Mouse (Mus musculus) retina, postnatal 1 day (tissue): ENCODE results near the gene Syndig1.

Experiments
- DNase-seq: peaks from one replicate; pipeline ENCODE4 v3.0.0-alpha.2; 2012

The Syndig1 gene

GRCm38 (mm10) chr2:149828911-149829310 is at the start of gene Syndig1:
Gene Syndig1, plus strand, starts transcription at chr2:149829211.
- DNase-seq: no peak

GRCm38 (mm10) chr2:149798613-149799012 is 30.4 kb upstream of the Syndig1 start:
- peak; percentile 85 for DNase-seq

- no peak for DNase-seq
Observed at GRCm38 (mm10) chr2:149804599-149805140, 24.3 kb upstream of the Syndig1 start.

GRCm38 (mm10) chr2:149805256-149805655 is 23.8 kb upstream of the Syndig1 start:
- DNase-seq: no peak

GRCm38 (mm10) chr2:149812899-149813298 is 16.1 kb upstream of the Syndig1 start:
- DNase-seq: no peak

- DNase-seq: no peak
Observed at GRCm38 (mm10) chr2:149818395-149818794, 10.6 kb upstream of the Syndig1 start.

- DNase-seq: no peak
Observed at GRCm38 (mm10) chr2:149819751-149820150, 9.3 kb upstream of the Syndig1 start.

GRCm38 (mm10) chr2:149820201-149820600 is 8.8 kb upstream of the Syndig1 start:
- peak; percentile 35 for DNase-seq

- DNase-seq: peak; percentile 64
Observed at GRCm38 (mm10) chr2:149829955-149830535, 1.0 kb downstream of the Syndig1 start.

GRCm38 (mm10) chr2:149830536-149831458 is 1.8 kb downstream of the Syndig1 start, which contains the start of gene C530025M09Rik:
Gene C530025M09Rik, minus strand, starts transcription at chr2:149831213.
- peak; percentile 89 for DNase-seq

- DNase-seq: peak; percentile 43
Observed at GRCm38 (mm10) chr2:149831459-149832245, 2.6 kb downstream of the Syndig1 start.

- DNase-seq: peak; percentile 8
Observed at GRCm38 (mm10) chr2:149832301-149832700, 3.3 kb downstream of the Syndig1 start.

GRCm38 (mm10) chr2:149835091-149835490 is 6.1 kb downstream of the Syndig1 start:
- DNase-seq: no peak

- no peak for DNase-seq
Observed at GRCm38 (mm10) chr2:149836471-149837135, 7.6 kb downstream of the Syndig1 start.

- no peak for DNase-seq
Observed at GRCm38 (mm10) chr2:149839666-149840065, 10.7 kb downstream of the Syndig1 start.

- no peak for DNase-seq
Observed at GRCm38 (mm10) chr2:149844575-149844974, 15.6 kb downstream of the Syndig1 start.

- no peak for DNase-seq
Observed at GRCm38 (mm10) chr2:149848778-149849177, 19.8 kb downstream of the Syndig1 start.

GRCm38 (mm10) chr2:149861002-149861401 is 32.0 kb downstream of the Syndig1 start:
- DNase-seq: no peak

GRCm38 (mm10) chr2:149865914-149866435 is 37.0 kb downstream of the Syndig1 start:
- DNase-seq: no peak

- DNase-seq: no peak
Observed at GRCm38 (mm10) chr2:149870496-149870895, 41.5 kb downstream of the Syndig1 start.

- DNase-seq: no peak
Observed at GRCm38 (mm10) chr2:149872496-149872895, 43.5 kb downstream of the Syndig1 start.

GRCm38 (mm10) chr2:149873346-149873745 is 44.3 kb downstream of the Syndig1 start:
- no peak for DNase-seq
